Mouse (Mus musculus) gastrocnemius, adult 8-10 months (tissue): Measurements from ENCODE around the gene Limch1. TPM values are rescaled to one million over a fixed set of nuclear protein-coding genes. Genes with fewer than 3 reads are reported as not detected.

Source experiments
- DNase-seq, 2 experiments: peaks; one replicate each; pipeline ENCODE4 v3.0.0; 2022; ENCODE audit warnings: low spot score in 2 of 2
- microRNA-seq: library from miRNA; unstranded; fragments of <30 nt; microRNA quantifications from one replicate; pipeline ENCODE4 v1.2.0, GENCODE M21; 2022
- total RNA-seq, 4 experiments: library from RNA; stranded (reverse); gene quantifications; 2 replicates each; pipeline ENCODE4 v1.2.4; 2022

Limch1 gene
- total RNA-seq, 4 experiments from 2014 or later = 110 to 128 (median 121) TPM

GRCm38 (mm10) chr5:67098733-67099323 lies 353.2 kb downstream of the Limch1 start, which contains the start of gene Phox2b:
Phox2b (minus strand) TSS chr5:67099301.
- DNase-seq = no peak

GRCm38 (mm10) chr5:67099393-67100271 lies 354.0 kb downstream of the Limch1 start:
- DNase-seq = no peak

GRCm38 (mm10) chr5:67100564-67101394 lies 355.2 kb downstream of the Limch1 start:
- no peak for DNase-seq

- DNase-seq = no peak
These were observed 355.8 kb downstream of the Limch1 start for GRCm38 (mm10) chr5:67101395-67101760.

DNA sequence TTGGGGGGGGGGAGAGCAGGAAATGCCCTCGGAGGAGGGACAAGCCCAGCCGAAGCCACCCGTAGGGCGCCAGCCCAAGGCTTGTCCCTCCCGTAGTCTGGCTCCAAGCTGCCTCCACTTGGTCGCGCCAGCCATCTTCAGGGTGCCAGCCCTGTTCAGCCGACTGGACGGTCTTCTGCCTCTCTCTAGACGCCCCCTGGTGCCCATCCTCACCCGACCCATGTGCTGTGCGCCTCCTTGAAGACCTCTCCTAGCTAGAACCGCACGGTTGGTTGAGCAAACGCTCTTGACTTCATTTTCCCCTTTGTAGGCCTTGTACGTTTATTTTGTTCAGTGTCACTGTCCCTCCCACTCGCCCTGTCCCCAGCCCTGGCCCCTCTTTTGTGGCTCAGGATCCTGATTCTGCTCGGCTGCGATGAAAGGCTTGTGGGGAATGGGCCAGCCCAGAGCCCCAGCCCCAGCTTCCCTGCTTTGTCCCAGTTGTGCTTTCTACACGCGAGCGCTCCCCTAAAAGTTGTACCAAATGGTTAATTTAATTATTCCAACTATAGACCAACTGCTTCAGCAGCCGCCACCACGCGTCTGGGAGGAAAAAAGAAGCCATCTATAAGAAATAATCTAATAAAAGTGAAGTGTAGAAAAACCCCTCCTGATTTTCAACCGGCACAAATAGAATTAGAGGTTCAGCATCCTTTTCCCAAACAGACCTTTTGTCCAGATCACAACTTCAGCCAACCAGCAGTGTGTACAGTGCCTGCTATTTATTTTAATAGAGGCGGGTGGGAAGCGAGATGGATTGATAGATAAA lies 356.4 kb downstream of the Limch1 start:
- DNase-seq = no peak

- DNase-seq = no peak
These were observed 357.4 kb downstream of the Limch1 start for GRCm38 (mm10) chr5:67103016-67103415.

- DNase-seq = no peak
These were observed 360.6 kb downstream of the Limch1 start for GRCm38 (mm10) chr5:67106261-67106660.

Small RNA genes within 50 kb of the gene (microRNA-seq; reads per million reads assigned to microRNA genes)
- gene Gm23841 = not detected

Other genes with a start within 250 kb of the Limch1 start
- 10 to 100 TPM; 29.3 to 55.9 (median 38.8) TPM for gene Apbb2, start 127.0 kb upstream of the Limch1 start, total RNA-seq
- 1 to 10 TPM; 4.5 to 9.3 (median 5.2) TPM for gene Uchl1, start 69.7 kb upstream of the Limch1 start, total RNA-seq